Mouse (Mus musculus) forebrain, postnatal 0 days (tissue): Measurements from ENCODE around the gene Icos. TPM values are rescaled to one million over a fixed set of nuclear protein-coding genes. Genes with fewer than 3 reads are reported as not detected.

ENCODE experiments used
- ATAC-seq: fragments of 200-750 bp; cut with Nextera tagmentation; 2 replicates; pipeline ENCODE4 v1.8.0; 2017; ENCODE audit warnings: mild to moderate bottlenecking, moderate library complexity
- DNase-seq: peaks from one replicate; pipeline ENCODE4 v3.0.0-alpha.2; 2015
- H3K27ac ChIP-seq: fragments of 300-500 bp; sonication (generic); 2 replicates; pipeline ENCODE4 v1.5.1; 2014; ENCODE audit warnings: low read depth, mild to moderate bottlenecking, antibody characterized with exemption, low read length, moderate library complexity, mixed read lengths
- H3K27me3 ChIP-seq: fragments of 300-500 bp; sonication (generic); 2 replicates; pipeline ENCODE4 v1.6.1; 2014; ENCODE audit warnings: mild to moderate bottlenecking, low read length, mixed read lengths; ENCODE audit not compliant: insufficient read depth
- H3K36me3 ChIP-seq: fragments of 300-500 bp; sonication (generic); 2 replicates; pipeline ENCODE4 v1.6.1; 2014; ENCODE audit warnings: mild to moderate bottlenecking, moderate library complexity; ENCODE audit not compliant: insufficient read depth
- H3K4me1 ChIP-seq: fragments of 300-500 bp; sonication (generic); 2 replicates; pipeline ENCODE4 v1.6.1; 2014; ENCODE audit warnings: antibody characterized with exemption; ENCODE audit not compliant: insufficient read depth
- H3K4me2 ChIP-seq: fragments of 300-500 bp; sonication (generic); 2 replicates; pipeline ENCODE4 v1.6.1; 2014; ENCODE audit warnings: low read depth, mild to moderate bottlenecking, moderate library complexity
- H3K4me3 ChIP-seq: fragments of 300-500 bp; sonication (generic); 2 replicates; pipeline ENCODE4 v1.5.1; 2014; ENCODE audit warnings: low read depth, low read length, mixed read lengths
- H3K9ac ChIP-seq: fragments of 300-500 bp; sonication (generic); 2 replicates; pipeline ENCODE4 v1.6.1; 2014; ENCODE audit warnings: mild to moderate bottlenecking
- H3K9me3 ChIP-seq: fragments of 300-500 bp; sonication (generic); 2 replicates; pipeline ENCODE4 v1.6.1; 2016; ENCODE audit warnings: low read length
- CTCF ChIP-seq: sonication (generic); IDR thresholded peaks from 2 replicates; pipeline ENCODE4 v1.5.1; 2016; ENCODE audit warnings: antibody characterized with exemption, control low read depth, low read depth
- WGBS: fragments of 180-500 bp; shearing (Covaris S2); extraction: QIAGEN DNeasy Blood & Tissue Kit; methylation state at CpG from one replicate; pipeline ENCODE4 v1.1.7; 2014; 5-methylcytosine and 5-hydroxymethylcytosine counted together
- polyA plus RNA-seq: library from polyadenylated mRNA; unstranded; fragments of >200 nt; fragmentation: Nextera tagmentation; extraction: Ambion mirVana; gene quantifications from 2 replicates; pipeline ENCODE4 v1.2.1, GENCODE M21; 2015
- total RNA-seq: library from RNA; depleted of rRNA; stranded (reverse); fragments of >200 nt; gene quantifications from 2 replicates; pipeline ENCODE4 v1.2.3, GENCODE M21; 2014

Gene Icos
- total and polyA plus RNA-seq, 2 experiments from 2014 or later, result 0.05 to 0.13 TPM

DNA sequence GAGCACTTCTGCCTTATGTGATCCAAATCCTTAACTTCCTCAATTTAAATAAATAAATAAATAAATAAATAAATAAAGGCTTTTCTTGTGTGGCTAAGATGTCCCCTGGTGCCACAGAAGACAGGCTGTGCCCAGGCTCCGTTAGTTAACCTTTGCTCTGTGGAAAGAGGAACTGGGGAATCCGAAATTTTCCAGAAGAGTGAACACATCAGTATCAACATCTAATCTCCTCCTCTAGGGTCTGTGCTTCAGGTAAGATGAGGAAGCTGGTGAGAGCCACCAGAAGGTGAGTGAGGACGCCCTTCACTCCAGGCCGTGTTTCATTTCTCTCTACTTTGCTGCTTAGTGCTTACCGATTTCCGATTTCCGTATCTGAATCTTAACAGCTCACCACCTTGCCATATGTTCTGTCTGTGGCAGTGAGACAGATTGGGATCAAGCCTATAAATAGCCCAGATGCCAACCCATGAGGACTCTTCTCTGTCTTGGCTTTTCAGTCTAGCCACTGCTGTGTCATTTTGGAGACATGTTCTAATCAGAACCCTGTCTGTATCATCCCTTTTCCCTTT is 24.1 kb downstream of the Icos start:
- Histone ChIP-seq H3K4me3 (no peak overlapping the region), H3K27me3 (no peaks in the 10 kb centered on the region), H3K9ac (no peak overlapping the region), H3K4me1 (no peaks in the 10 kb centered on the region), H3K27ac (no peak overlapping the region), H3K4me2 (no peak overlapping the region), H3K9me3 (no peaks in the 10 kb centered on the region), H3K36me3 (no peaks in the 10 kb centered on the region)
- ATAC-seq (no peak), DNase-seq (no peak)
- no peak for TF ChIP-seq CTCF
- 81% methylated on average over 7 of the region's 7 CpGs for WGBS

GRCm38 (mm10) chr1:61006229-61006628 is 28.5 kb downstream of the Icos start:
- no peak for DNase-seq
- Histone ChIP-seq H3K4me2 (no peak overlapping the region), H3K4me3 (no peak overlapping the region), H3K27ac (no peak overlapping the region), H3K9ac (no peak overlapping the region), H3K27me3 (no peaks in the 10 kb centered on the region), H3K4me1 (no peaks in the 10 kb centered on the region), H3K36me3 (no peaks in the 10 kb centered on the region), H3K9me3 (no peaks in the 10 kb centered on the region)
- WGBS, result 100% methylated on average over 2 of the region's 2 CpGs
- ATAC-seq, result no peak
- no peak for TF ChIP-seq CTCF

DNA sequence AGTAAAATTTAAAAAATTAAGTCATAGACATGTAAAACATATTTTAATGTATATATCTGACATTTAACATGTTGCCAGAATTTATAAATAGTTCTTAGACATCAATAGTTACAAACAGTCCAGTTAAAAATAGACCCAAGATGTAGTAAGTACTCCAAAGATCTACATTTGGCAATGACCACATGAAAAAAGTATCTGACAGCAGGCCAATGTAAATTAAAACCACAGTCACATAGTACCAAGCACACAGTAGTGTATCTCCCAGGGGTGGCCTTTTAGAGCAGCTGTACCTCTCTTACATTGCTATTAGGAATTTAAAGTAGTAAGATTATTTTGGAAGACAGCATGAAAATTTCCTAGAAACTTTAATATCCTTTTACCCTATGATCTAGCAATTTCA is 29.8 kb downstream of the Icos start:
- Histone ChIP-seq H3K4me1 (no peaks in the 10 kb centered on the region), H3K4me3 (no peak overlapping the region), H3K9me3 (no peaks in the 10 kb centered on the region), H3K27me3 (no peaks in the 10 kb centered on the region), H3K9ac (no peak overlapping the region), H3K4me2 (no peak overlapping the region), H3K27ac (no peak overlapping the region), H3K36me3 (no peaks in the 10 kb centered on the region)
- ATAC-seq (no peak), DNase-seq (no peak)
- no peak for TF ChIP-seq CTCF

- H3K27me3 ChIP-seq, result no peaks in the 10 kb centered on the region
- WGBS, result 92% methylated on average over 1 of the region's 1 CpGs
- DNase-seq (no peak), ATAC-seq (no peak)
- no peak overlapping the region for H3K9ac ChIP-seq
- no peaks in the 10 kb centered on the region for H3K36me3 ChIP-seq
- H3K9me3 ChIP-seq, result no peaks in the 10 kb centered on the region
- H3K4me3 ChIP-seq, result no peak overlapping the region
- no peaks in the 10 kb centered on the region for H3K4me1 ChIP-seq
- H3K4me2 ChIP-seq, result no peak overlapping the region
- H3K27ac ChIP-seq, result no peak overlapping the region
- TF ChIP-seq CTCF, result no peak
Measured at GRCm38 (mm10) chr1:61016578-61017118, 38.9 kb downstream of the Icos start.

DNA sequence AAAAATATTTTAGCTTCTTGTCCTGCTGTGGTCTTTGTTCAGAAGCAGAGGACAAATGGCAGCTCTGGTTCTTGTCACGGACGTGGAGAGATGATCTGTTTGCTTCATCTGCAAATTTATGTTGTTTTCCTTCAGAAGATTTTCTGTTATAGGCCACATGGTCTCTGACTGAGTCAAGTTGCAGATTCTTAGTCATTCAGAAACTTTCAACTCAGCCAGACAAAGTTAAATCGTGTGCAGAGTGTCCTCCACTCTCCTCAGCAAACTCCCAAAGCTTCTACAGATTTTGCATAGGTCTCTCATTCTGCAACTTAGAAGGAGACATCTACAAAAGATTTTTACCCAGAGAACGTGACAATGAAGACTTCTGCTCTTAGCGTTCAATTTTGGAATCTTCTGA is 49.0 kb downstream of the Icos start:
- TF ChIP-seq CTCF, result no peak
- DNase-seq (no peak), ATAC-seq (no peak)
- Histone ChIP-seq H3K9me3 (no peaks in the 10 kb centered on the region), H3K27me3 (no peaks in the 10 kb centered on the region), H3K27ac (no peak overlapping the region), H3K4me3 (no peak overlapping the region), H3K9ac (no peak overlapping the region), H3K36me3 (no peaks in the 10 kb centered on the region), H3K4me1 (no peaks in the 10 kb centered on the region), H3K4me2 (no peak overlapping the region)
- WGBS, result 89% methylated on average over 5 of the region's 5 CpGs

DNA sequence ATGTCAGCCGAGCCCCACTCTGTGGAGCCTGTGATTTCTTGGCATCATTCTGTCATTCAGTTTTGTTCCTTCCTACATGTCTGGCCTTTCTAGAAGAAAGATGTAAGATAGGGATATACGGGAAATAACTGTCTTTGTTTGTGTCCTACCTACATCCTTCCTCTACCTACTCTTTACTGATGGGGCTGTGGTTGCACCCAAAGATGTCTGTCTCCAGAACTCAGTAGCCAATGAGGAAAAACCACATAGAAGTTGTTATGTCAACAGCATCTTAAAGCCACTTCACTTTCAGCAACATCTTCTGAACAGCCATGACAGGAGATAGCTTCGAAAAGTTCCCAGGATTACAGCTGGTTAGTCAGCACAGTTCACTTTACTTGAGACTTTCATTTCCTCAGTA is 49.8 kb downstream of the Icos start:
- Histone ChIP-seq H3K27ac (no peak overlapping the region), H3K36me3 (no peaks in the 10 kb centered on the region), H3K4me1 (no peaks in the 10 kb centered on the region), H3K4me3 (no peak overlapping the region), H3K9me3 (no peaks in the 10 kb centered on the region), H3K27me3 (no peaks in the 10 kb centered on the region), H3K4me2 (no peak overlapping the region), H3K9ac (no peak overlapping the region)
- DNase-seq, result no peak
- TF ChIP-seq CTCF, result no peak
- WGBS, result 89% methylated on average over 3 of the region's 3 CpGs
- no peak for ATAC-seq

DNA sequence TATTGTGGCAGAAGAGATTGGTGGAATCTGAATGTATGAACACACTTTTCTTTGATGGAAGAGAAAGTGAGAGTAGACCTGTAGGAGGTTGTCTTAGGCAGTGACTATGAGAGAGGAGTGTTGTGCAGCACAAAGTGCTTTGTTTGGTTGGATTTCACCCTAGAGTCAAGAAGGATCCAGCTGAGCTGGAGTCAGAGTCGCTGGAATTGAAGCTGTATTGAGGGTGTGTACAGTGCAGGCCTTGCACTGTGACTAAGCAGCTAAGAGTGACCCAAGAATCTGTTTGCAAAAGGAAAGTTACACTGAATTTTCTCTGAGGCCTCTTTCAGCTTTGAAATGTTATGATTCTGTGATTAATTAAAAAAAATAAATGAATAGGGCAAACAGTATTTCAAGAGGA is 52.2 kb downstream of the Icos start:
- Histone ChIP-seq H3K4me1 (no peaks in the 10 kb centered on the region), H3K36me3 (no peaks in the 10 kb centered on the region), H3K9me3 (no peaks in the 10 kb centered on the region), H3K9ac (no peak overlapping the region), H3K4me3 (no peak overlapping the region), H3K4me2 (no peak overlapping the region), H3K27ac (no peak overlapping the region), H3K27me3 (no peaks in the 10 kb centered on the region)
- 53% methylated on average over 1 of the region's 1 CpGs for WGBS
- no peak for TF ChIP-seq CTCF
- ATAC-seq (no peak), DNase-seq (no peak)
